Mouse (Mus musculus): Measurements from ENCODE around the gene Zfp871.

DNA sequence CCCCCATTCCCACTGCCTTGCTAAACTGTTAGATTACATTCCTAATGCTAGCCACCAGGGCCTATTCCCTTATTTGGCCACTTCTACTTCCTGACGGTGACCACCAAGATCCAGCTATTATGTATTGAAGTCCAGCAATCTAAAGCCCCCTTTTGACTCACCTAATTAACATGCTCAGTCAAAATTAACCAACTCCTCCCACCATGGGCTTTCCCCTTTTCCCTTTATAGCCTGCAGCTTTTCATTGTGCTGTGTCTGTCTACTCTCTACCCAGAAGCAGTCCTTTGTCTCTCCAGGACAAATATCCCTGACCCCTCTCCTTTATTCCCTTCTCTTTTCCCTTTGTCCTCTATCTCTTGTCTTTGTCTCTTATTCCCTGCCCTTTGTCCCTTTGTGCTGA lies 47.0 kb downstream of the Zfp871 start:
- TF ChIP-seq CTCF (IDR thresholded peaks at IDR 0.05; ENCODE audit: low read depth) (no peak), EP300 (IDR thresholded peaks at IDR 0.05; ENCODE audit: low read depth) (no peak)

All from liver, embryonic 14.5 days (tissue).